ENCODE assay signal across 8 mouse cellular contexts in the genomic region with DNA sequence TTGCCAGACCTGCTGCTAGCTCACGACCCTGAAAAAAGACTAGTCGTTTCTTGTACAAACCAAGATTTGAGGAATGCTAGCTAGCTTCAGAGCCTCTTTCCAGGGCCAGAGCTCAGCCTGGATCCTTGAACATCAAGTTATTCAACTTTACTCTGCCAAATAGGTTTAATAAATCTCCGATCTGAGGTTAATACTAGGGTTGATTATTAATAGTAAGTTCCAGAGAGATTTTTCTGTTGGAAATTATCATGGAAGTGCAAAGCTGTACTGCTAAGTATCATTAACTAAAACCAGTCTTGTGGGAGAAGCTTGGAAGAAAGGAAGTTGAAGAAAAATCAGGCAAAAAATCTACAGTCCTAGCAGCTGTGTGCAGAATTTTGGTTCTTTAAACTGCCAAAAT. TPM values are rescaled to one million over a fixed set of nuclear protein-coding genes. Genes with fewer than 3 reads are reported as not detected.
DNase-seq lines count a peak whose midpoint lies in the region; ATAC-seq and TF ChIP-seq lines count a peak whose summit lies in the region.

No protein-coding gene starts in this region.

- no peaks in the 10 kb centered on the region for H3K9me3 ChIP-seq in lung, postnatal 0 days (ENCODE audit: low read length)
- H3K9me3 ChIP-seq in forebrain, embryonic 13.5 days (replicated peaks) = no peaks in the 10 kb centered on the region
- H3K9me3 ChIP-seq in limb, embryonic 13.5 days = no peaks in the 10 kb centered on the region
- no peaks in the 10 kb centered on the region for H3K9me3 ChIP-seq in stomach, embryonic 15.5 days

- no peak for TF ChIP-seq EP300 in lung, postnatal 0 days (IDR thresholded peaks at IDR 0.05)

- peak; percentile 27 for DNase-seq in lung, postnatal 0 days (ENCODE audit: low spot score)
- DNase-seq in lung, adult 18-20 months = no peak
- no peak for DNase-seq in spleen, adult 18-20 months
- no peak for DNase-seq in cerebellum, adult 9-11 months
- DNase-seq in layer of hippocampus, adult 18-20 months (ENCODE audit: low spot score in 2 of 2) = no peak

- 8% methylated on average over 3 of the region's 3 CpGs for WGBS in lung, postnatal 0 days
- 23% methylated on average over 3 of the region's 3 CpGs for WGBS in forebrain, embryonic 13.5 days
- WGBS in limb, embryonic 13.5 days = 15% methylated on average over 3 of the region's 3 CpGs
- WGBS in stomach, embryonic 15.5 days = 15% methylated on average over 3 of the region's 3 CpGs

- H3K27ac ChIP-seq in lung, postnatal 0 days (ENCODE audit: low read length) = peak overlapping the region; percentile 99
- H3K27ac ChIP-seq in forebrain, embryonic 13.5 days = no peak overlapping the region; the same call in 1 of the 2 replicates
- H3K27ac ChIP-seq in limb, embryonic 13.5 days = peak overlapping the region; percentile 98; the same call in 1 of the 2 replicates
- peak overlapping the region; percentile 99 for H3K27ac ChIP-seq in stomach, embryonic 15.5 days

- H3K36me3 ChIP-seq in lung, postnatal 0 days (ENCODE audit: insufficient read depth, low read length) = no peaks in the 10 kb centered on the region
- no peaks in the 10 kb centered on the region for H3K36me3 ChIP-seq in forebrain, embryonic 13.5 days (ENCODE audit: poor library complexity, severe bottlenecking)
- 0 out of 2 replicates have a peak, but pooled peaks cover 5% of the 10 kb centered on the region for H3K36me3 ChIP-seq in limb, embryonic 13.5 days
- H3K36me3 ChIP-seq in stomach, embryonic 15.5 days = no peaks in the 10 kb centered on the region

- H3K4me1 ChIP-seq in lung, postnatal 0 days (ENCODE audit: insufficient read depth, low read depth, low read length) = no peaks in the 10 kb centered on the region; the same call in 1 of the 2 replicates
- peaks cover 20% of the 10 kb centered on the region for H3K4me1 ChIP-seq in forebrain, embryonic 13.5 days
- peaks cover 15% of the 10 kb centered on the region for H3K4me1 ChIP-seq in limb, embryonic 13.5 days
- H3K4me1 ChIP-seq in stomach, embryonic 15.5 days = peaks cover 4% of the 10 kb centered on the region

- no peak for TF ChIP-seq CTCF in lung, postnatal 0 days (IDR thresholded peaks at IDR 0.05)

- peak overlapping the region; percentile 75; the same call in 1 of the 2 replicates for H3K9ac ChIP-seq in lung, postnatal 0 days (replicated peaks; ENCODE audit: low read depth)
- H3K9ac ChIP-seq in forebrain, embryonic 13.5 days = peak overlapping the region; percentile 93
- H3K9ac ChIP-seq in limb, embryonic 13.5 days = peak overlapping the region; percentile 95
- 0 out of 2 replicates have a peak overlapping the region, but pooled peaks have one; percentile 75 for H3K9ac ChIP-seq in stomach, embryonic 15.5 days

- peak overlapping the region; percentile 96; the same call in 1 of the 2 replicates for H3K4me3 ChIP-seq in lung, postnatal 0 days (ENCODE audit: low read depth, low read length)
- H3K4me3 ChIP-seq in forebrain, embryonic 13.5 days = peak overlapping the region; percentile 82
- peak overlapping the region; percentile 72 for H3K4me3 ChIP-seq in limb, embryonic 13.5 days
- peak overlapping the region; percentile 73 for H3K4me3 ChIP-seq in stomach, embryonic 15.5 days (replicated peaks)

- ATAC-seq in lung, postnatal 0 days = no peak
- no peak for ATAC-seq in forebrain, embryonic 13.5 days
- no peak for ATAC-seq in limb, embryonic 13.5 days (ENCODE audit: low FRiP score, low read depth)
- no peak for ATAC-seq in stomach, embryonic 15.5 days (ENCODE audit: insufficient read depth, low FRiP score, low read depth)

- peak overlapping the region; percentile 90 for H3K4me2 ChIP-seq in lung, postnatal 0 days (replicated peaks; ENCODE audit: low read depth, low read length)
- H3K4me2 ChIP-seq in forebrain, embryonic 13.5 days = peak overlapping the region; percentile 71
- H3K4me2 ChIP-seq in limb, embryonic 13.5 days (replicated peaks) = peak overlapping the region; percentile 96
- H3K4me2 ChIP-seq in stomach, embryonic 15.5 days = peak overlapping the region; percentile 88

- no peaks in the 10 kb centered on the region for H3K27me3 ChIP-seq in lung, postnatal 0 days (replicated peaks; ENCODE audit: insufficient read depth, low read length)
- peaks cover 10% of the 10 kb centered on the region; the same call in 1 of the 2 replicates for H3K27me3 ChIP-seq in forebrain, embryonic 13.5 days
- no peaks in the 10 kb centered on the region for H3K27me3 ChIP-seq in limb, embryonic 13.5 days
- H3K27me3 ChIP-seq in stomach, embryonic 15.5 days (replicated peaks) = no peaks in the 10 kb centered on the region

RNA-seq across cellular contexts. Expression of a gene that starts 1.2 kb away (rescaled TPM):
- polyA plus RNA-seq in lung, postnatal 0 days (2015; fragmentation: Nextera tagmentation; extraction: Ambion mirVana) = 62.8 and 65.3 TPM in 2 replicates
- polyA plus RNA-seq in forebrain, embryonic 13.5 days (2015; fragmentation: Nextera tagmentation; extraction: Ambion mirVana) = 66.6 and 90.8 TPM in 2 replicates
- polyA plus RNA-seq in limb, embryonic 13.5 days (2015; fragmentation: Nextera tagmentation; extraction: Ambion mirVana) = 87.5 and 94.4 TPM in 2 replicates
- 68.3 and 69.3 TPM in 2 replicates for polyA plus RNA-seq in stomach, embryonic 15.5 days (2015; fragmentation: Nextera tagmentation; extraction: Ambion mirVana)
- 100 to 1,000 TPM; 224 to 225 TPM for total RNA-seq in layer of hippocampus, adult 18-20 months (2021)
